Mouse (Mus musculus) liver, embryonic 14.5 days (tissue): ENCODE measurements around the gene BC003965. TPM values are rescaled to one million over a fixed set of nuclear protein-coding genes. Genes with fewer than 3 reads are reported as not detected.
A peak's percentile ranks its signal among the peaks of the same experiment; 100 is the strongest.

ENCODE experiments used
- ATAC-seq: fragments of 200-750 bp; cut with Nextera tagmentation; 2 replicates; pipeline ENCODE4 v1.8.0; 2017; ENCODE audit warnings: moderate number of reproducible peaks, mild to moderate bottlenecking, moderate library complexity; ENCODE audit not compliant: insufficient read depth
- DNase-seq, 3 experiments: peaks; one replicate each; pipeline ENCODE4 v3.0.0-alpha.2; 2012 to 2013; ENCODE audit warnings: low read depth in 3 of 3, low spot score in 3 of 3
- H3K27ac ChIP-seq: fragments of 300-500 bp; sonication (generic); 2 replicates; pipeline ENCODE4 v1.5.1; 2014; ENCODE audit warnings: moderate library complexity, mild to moderate bottlenecking, control low read depth, inconsistent platforms
- H3K27me3 ChIP-seq: fragments of 300-500 bp; sonication (generic); 2 replicates; pipeline ENCODE4 v1.6.1; 2014; ENCODE audit warnings: mild to moderate bottlenecking, low read length, moderate library complexity; ENCODE audit not compliant: control insufficient read depth, insufficient read depth
- H3K36me3 ChIP-seq: fragments of 300-500 bp; sonication (generic); replicated peaks from 2 replicates; pipeline ENCODE4 v1.6.1; 2014; ENCODE audit warnings: low read depth; ENCODE audit not compliant: control insufficient read depth, insufficient read depth
- H3K4me1 ChIP-seq, 2 experiments: fragments of 200-500 bp in 1 of 2; fragments of 300-500 bp in 1 of 2; sonication (generic) in 1 of 2; replicated peaks; 2 replicates each; pipeline ENCODE4 v1.6.1; 2012 to 2014; ENCODE audit warnings: antibody characterized with exemption in 1 of 2, inconsistent platforms in 1 of 2, low read length in 1 of 2; ENCODE audit not compliant: control insufficient read depth in 2 of 2, insufficient read depth in 2 of 2
- H3K4me2 ChIP-seq: fragments of 300-500 bp; sonication (generic); 2 replicates; pipeline ENCODE4 v1.6.1; 2014; ENCODE audit warnings: low read depth, mild to moderate bottlenecking, control low read depth, moderate library complexity
- H3K4me3 ChIP-seq, 2 experiments: fragments of 200-500 bp in 1 of 2; fragments of 300-500 bp in 1 of 2; sonication (generic) in 1 of 2; 2 replicates each; pipeline ENCODE4 v1.5.1; 2012 to 2014; ENCODE audit warnings: low read depth in 2 of 2, low read length in 2 of 2, mild to moderate bottlenecking in 2 of 2, control low read depth in 1 of 2, inconsistent platforms in 1 of 2, moderate library complexity in 1 of 2; ENCODE audit not compliant: insufficient read depth in 1 of 2
- H3K9ac ChIP-seq: fragments of 300-500 bp; sonication (generic); replicated peaks from 2 replicates; pipeline ENCODE4 v1.6.1; 2014; ENCODE audit warnings: mild to moderate bottlenecking, control low read depth, moderate library complexity
- H3K9me3 ChIP-seq: fragments of 300-500 bp; sonication (generic); 2 replicates; pipeline ENCODE4 v1.6.1; 2016; ENCODE audit warnings: low read length, mixed read lengths; ENCODE audit not compliant: control insufficient read depth
- CTCF ChIP-seq: IDR thresholded peaks from 2 replicates; pipeline ENCODE4 v1.5.1; 2016; ENCODE audit warnings: antibody characterized with exemption, low read depth, control low read depth
- EP300 ChIP-seq: IDR thresholded peaks from 2 replicates; pipeline ENCODE4 v1.6.1; 2016; ENCODE audit warnings: antibody characterized with exemption, low read depth
- WGBS: fragments of 180-500 bp; shearing (Covaris S2); extraction: QIAGEN DNeasy Blood & Tissue Kit; methylation state at CpG from one replicate; pipeline ENCODE4 v1.1.7; 2014; ENCODE audit not compliant: insufficient replicate concordance; 5-methylcytosine and 5-hydroxymethylcytosine counted together
- polyA plus RNA-seq, 2 experiments: library from polyadenylated mRNA; depleted of rRNA in 1 of 2; stranded (reverse) in 1 of 2; unstranded in 1 of 2; fragments of >200 nt; fragmentation: Nextera tagmentation in 1 of 2; extraction: Ambion mirVana in 1 of 2; gene quantifications; 2 replicates each; pipeline versions ENCODE4 v1.2.1 to v1.2.3; 2012 to 2014

The BC003965 gene
- polyA plus RNA-seq (2012; rRNA removed) (9.9 and 13.4 TPM in 2 replicates), polyA plus RNA-seq (2014; fragmentation: Nextera tagmentation; extraction: Ambion mirVana) (16.8 and 17.4 TPM in 2 replicates)

DNA sequence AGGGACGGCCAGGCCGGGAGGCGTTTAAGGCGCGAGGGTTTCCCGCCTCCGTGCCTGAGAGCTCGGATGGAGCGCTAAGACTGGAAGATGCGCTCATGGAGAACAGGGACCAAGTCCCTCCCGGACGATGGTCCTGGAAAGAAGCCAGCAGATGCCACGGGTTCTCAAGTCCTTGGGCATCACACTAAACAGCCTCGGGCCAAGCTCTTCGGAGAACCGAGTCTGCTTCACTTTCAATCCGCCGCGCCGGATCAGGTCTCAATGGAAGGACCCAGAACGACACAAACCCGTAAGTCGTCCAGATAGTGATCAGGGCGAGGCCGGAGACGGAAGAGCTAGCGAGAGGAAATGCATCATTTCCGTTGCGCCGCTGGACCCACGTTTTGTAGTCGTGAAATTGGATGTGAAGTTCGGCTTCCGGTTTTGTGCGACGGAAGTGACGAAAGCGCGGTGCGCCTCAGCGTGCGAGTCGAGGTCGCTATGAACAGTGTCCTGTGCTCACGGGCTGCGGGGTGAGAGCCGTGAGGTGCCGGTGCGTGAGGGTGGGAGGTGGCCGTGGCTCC is at the start of gene BC003965:
TSS of gene BC003965 (plus strand) at position 426 of the 563 bp plus-strand sequence.
- DNase-seq (peak; percentile 96 to 98 (median 98)), ATAC-seq (peak; percentile 86)
- H3K9me3 ChIP-seq = no peaks in the 10 kb centered on the region
- peaks cover 13 to 16% of the 10 kb centered on the region in 2 experiments for H3K4me1 ChIP-seq
- peak within 1 kb of the TSS; percentile 88 for H3K9ac ChIP-seq
- no peaks in the 10 kb centered on the region for H3K36me3 ChIP-seq
- H3K4me2 ChIP-seq = peak within 1 kb of the TSS; percentile 94
- peak within 1 kb of the TSS; percentile 75 to 84 for H3K4me3 ChIP-seq
- TF ChIP-seq EP300 = peak; percentile 55; the same call in 1 of the 2 replicates
- no peak for TF ChIP-seq CTCF
- H3K27me3 ChIP-seq = no peaks in the 10 kb centered on the region
- H3K27ac ChIP-seq = peak within 1 kb of the TSS; percentile 63
- WGBS = under 1% methylated on average over 50 of the region's 50 CpGs

DNA sequence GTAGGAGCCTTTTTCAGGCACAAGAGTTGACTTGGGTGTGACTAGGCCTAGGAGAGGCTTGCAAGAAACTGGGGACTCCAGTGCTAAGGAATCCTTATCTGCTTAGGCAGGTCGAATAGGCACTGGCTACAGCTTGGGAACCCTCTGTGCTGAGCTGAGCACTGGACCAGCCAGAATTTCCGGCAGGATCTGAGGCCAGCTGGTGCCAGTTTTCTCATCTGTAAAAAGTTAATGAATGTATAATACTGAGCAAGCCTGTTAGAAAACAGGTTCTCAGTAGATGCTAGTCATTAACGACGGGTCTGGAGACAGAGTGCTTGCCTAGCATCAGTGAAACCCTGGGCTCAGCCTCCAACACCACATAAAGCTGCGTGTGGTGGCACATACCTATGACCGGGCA is 48.7 kb upstream of the BC003965 start:
- ATAC-seq (no peak), DNase-seq (no peak)
- Histone ChIP-seq H3K9ac (no peak overlapping the region), H3K4me2 (no peak overlapping the region), H3K9me3 (no peaks in the 10 kb centered on the region), H3K27ac (no peak overlapping the region), H3K36me3 (no peaks in the 10 kb centered on the region), H3K4me3 (no peak overlapping the region), H3K4me1 (peaks cover 7 to 11% of the 10 kb centered on the region in 2 experiments), H3K27me3 (no peaks in the 10 kb centered on the region)
- 77% methylated on average over 6 of the region's 6 CpGs for WGBS
- no peak for TF ChIP-seq CTCF
- TF ChIP-seq EP300 = no peak

DNA sequence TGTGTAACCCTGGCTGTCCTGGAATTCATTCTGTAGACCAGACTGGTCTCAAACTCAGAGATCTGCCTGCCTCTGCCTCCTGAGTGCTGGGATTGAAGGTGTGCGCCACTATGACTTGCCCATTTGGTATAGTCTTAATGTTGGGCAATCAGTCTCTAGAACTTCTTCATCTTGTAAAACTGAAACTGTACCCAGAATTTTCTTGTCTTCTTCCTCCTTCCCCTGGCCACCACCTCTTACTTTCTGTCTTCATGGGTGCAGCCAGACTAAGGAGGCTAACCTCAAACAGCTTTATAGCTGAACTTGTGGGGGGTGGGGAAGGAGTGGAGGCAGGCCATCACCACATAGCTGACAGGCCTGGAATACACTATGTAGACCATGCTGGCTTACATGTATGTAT is 45.6 kb upstream of the BC003965 start:
- WGBS = 94% methylated on average over 1 of the region's 1 CpGs
- Histone ChIP-seq H3K9ac (no peak overlapping the region), H3K9me3 (no peaks in the 10 kb centered on the region), H3K36me3 (no peaks in the 10 kb centered on the region), H3K27me3 (no peaks in the 10 kb centered on the region), H3K27ac (no peak overlapping the region), H3K4me2 (no peak overlapping the region), H3K4me3 (no peak overlapping the region), H3K4me1 (peaks cover 7 to 8% of the 10 kb centered on the region in 2 experiments)
- ATAC-seq (no peak), DNase-seq (no peak)
- TF ChIP-seq CTCF (no peak), EP300 (no peak)

DNA sequence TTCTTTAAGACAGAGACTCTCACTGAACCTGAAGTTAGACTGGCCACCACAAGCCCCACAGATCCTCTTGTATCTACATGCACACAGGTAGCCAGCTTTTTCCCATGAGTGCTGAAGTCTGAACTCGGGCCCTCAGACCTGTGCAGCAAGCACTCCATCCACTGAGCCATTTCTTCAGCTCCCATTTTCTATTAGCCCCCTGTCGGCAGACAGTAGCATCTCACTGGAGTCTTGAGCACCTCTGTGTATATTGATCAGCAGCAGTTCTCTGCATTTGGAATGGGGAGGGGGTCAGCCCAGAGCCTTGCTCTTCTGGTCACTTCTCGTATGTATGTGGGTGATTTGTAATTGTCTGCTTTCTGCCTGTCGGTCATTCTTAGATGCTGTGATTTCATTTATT is 44.4 kb upstream of the BC003965 start:
- H3K36me3 ChIP-seq = no peaks in the 10 kb centered on the region
- H3K9ac ChIP-seq = no peak overlapping the region
- H3K4me1 ChIP-seq = no peaks in the 10 kb centered on the region
- no peaks in the 10 kb centered on the region for H3K9me3 ChIP-seq
- TF ChIP-seq CTCF (peak; percentile 54), EP300 (no peak)
- DNase-seq (no peak), ATAC-seq (no peak)
- no peak overlapping the region for H3K27ac ChIP-seq
- H3K27me3 ChIP-seq = no peaks in the 10 kb centered on the region
- no peak overlapping the region for H3K4me3 ChIP-seq
- WGBS = 66% methylated on average over 4 of the region's 4 CpGs
- no peak overlapping the region for H3K4me2 ChIP-seq

DNA sequence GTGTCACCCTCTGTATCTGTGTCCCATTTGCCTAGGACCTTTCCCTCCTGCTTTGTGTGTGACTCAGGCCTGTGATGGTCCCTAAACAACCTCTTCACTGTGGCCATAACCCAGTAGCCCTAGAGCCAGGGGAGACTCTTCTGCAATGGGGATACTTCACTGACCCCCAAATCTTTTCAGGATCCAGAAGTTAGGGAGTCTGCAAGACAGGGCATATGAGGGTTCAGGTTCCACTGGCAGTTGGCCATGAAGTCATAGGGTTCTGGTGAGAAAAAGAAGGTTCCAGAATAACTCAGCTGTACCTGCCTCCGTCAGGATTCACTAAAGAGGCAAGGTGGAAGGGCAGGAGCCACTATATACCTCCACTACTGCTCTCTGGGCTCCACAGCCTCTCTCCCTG is 22.2 kb upstream of the BC003965 start, which contains the start of gene Ccdc154:
TSS of gene Ccdc154 (plus strand) at position 301 of the 400 bp plus-strand sequence.
- DNase-seq (no peak), ATAC-seq (no peak)
- Histone ChIP-seq H3K4me2 (no peak within 1 kb of the TSS), H3K27ac (no peak within 1 kb of the TSS), H3K4me3 (no peak within 1 kb of the TSS), H3K27me3 (no peaks in the 10 kb centered on the region), H3K4me1 (no peaks in the 10 kb centered on the region), H3K9ac (no peak within 1 kb of the TSS), H3K9me3 (no peaks in the 10 kb centered on the region), H3K36me3 (peaks cover 3% of the 10 kb centered on the region; the same call in 1 of the 2 replicates)
- WGBS = 77% methylated on average over 1 of the region's 1 CpGs
- TF ChIP-seq CTCF = no peak
